Mouse (Mus musculus) ES-E14 (cell line): Measurements from ENCODE around the gene Tacc3. TPM values are rescaled to one million over a fixed set of nuclear protein-coding genes. Genes with fewer than 3 reads are reported as not detected.

Source experiments
- DNase-seq: peaks from one replicate; pipeline ENCODE4 v3.0.0-alpha.2; 2013; ENCODE audit warnings: low read depth, low spot score
- H3K27ac ChIP-seq: 2 replicates; pipeline ENCODE4 v1.5.1; 2012; ENCODE audit warnings: low read depth, mild to moderate bottlenecking, low read length, moderate library complexity, mixed read lengths; ENCODE audit not compliant: poor library complexity, insufficient read depth, severe bottlenecking
- H3K36me3 ChIP-seq: 2 replicates; pipeline ENCODE4 v1.6.1; 2012; ENCODE audit warnings: mild to moderate bottlenecking, low read length, moderate library complexity, mixed read lengths; ENCODE audit not compliant: control insufficient read depth, poor library complexity, insufficient read depth, severe bottlenecking
- H3K4me1 ChIP-seq, 2 experiments: fragments of 150-350 bp in 1 of 2; sonication (generic) in 1 of 2; 2 replicates each; pipeline ENCODE4 v1.6.1; 2012; ENCODE audit warnings: low read length in 2 of 2, mild to moderate bottlenecking in 1 of 2, mixed read lengths in 1 of 2; ENCODE audit not compliant: control insufficient read depth in 2 of 2, insufficient read depth in 2 of 2, poor library complexity in 1 of 2
- H3K4me3 ChIP-seq, 2 experiments: fragments of 150-350 bp in 1 of 2; sonication (generic) in 1 of 2; 2 replicates each; pipeline ENCODE4 v1.5.1; 2012; ENCODE audit warnings: low read length in 2 of 2, low read depth in 1 of 2, mild to moderate bottlenecking in 1 of 2, mixed read lengths in 1 of 2; ENCODE audit not compliant: insufficient read depth in 1 of 2, poor library complexity in 1 of 2, severe bottlenecking in 1 of 2
- H3K9ac ChIP-seq: 2 replicates; pipeline ENCODE4 v1.6.1; 2012; ENCODE audit warnings: low read depth, mild to moderate bottlenecking, low read length, mixed read lengths; ENCODE audit not compliant: poor library complexity, insufficient read depth, severe bottlenecking
- H3K9me3 ChIP-seq: fragments of 150-350 bp; sonication (generic); 2 replicates; pipeline ENCODE4 v1.6.1; 2012; ENCODE audit warnings: low read depth, mild to moderate bottlenecking, low read length; ENCODE audit not compliant: control insufficient read depth, insufficient read depth
- CHD2 ChIP-seq: IDR thresholded peaks from 2 replicates; pipeline ENCODE4 v1.6.1; 2014; ENCODE audit warnings: mild to moderate bottlenecking, low read depth, low read length, inconsistent platforms
- HCFC1 ChIP-seq: IDR thresholded peaks from 2 replicates; pipeline ENCODE4 v1.6.1; 2012; ENCODE audit warnings: low read length, inconsistent platforms, borderline replicate concordance; ENCODE audit not compliant: insufficient read depth
- MAFK ChIP-seq: IDR thresholded peaks from 2 replicates; pipeline ENCODE4 v1.6.1; 2014; ENCODE audit warnings: mild to moderate bottlenecking, low read depth, low read length, inconsistent platforms; ENCODE audit not compliant: insufficient read depth
- ZC3H11A ChIP-seq: IDR thresholded peaks from 2 replicates; pipeline ENCODE4 v1.6.1; 2012; ENCODE audit warnings: low read depth, mild to moderate bottlenecking, inconsistent platforms, low read length, borderline replicate concordance
- ZNF384 ChIP-seq: IDR thresholded peaks from 2 replicates; pipeline ENCODE4 v1.6.1; 2012; ENCODE audit warnings: low read depth, low read length, inconsistent platforms
- in situ Hi-C, 2 experiments: fragments of 600-800 bp; cut with MboI; formaldehyde crosslinking; loops; one replicate each; pipeline ENCODE4 v1.15.1; 2025; ENCODE audit warnings: low sequenced_read_pairs in 2 of 2, inconsistent platforms in 1 of 2; ENCODE audit not compliant: unreplicated experiment in 2 of 2
- total RNA-seq: library from RNA; depleted of rRNA; stranded (reverse); fragments of 300-350 nt; gene quantifications from 2 replicates; pipeline ENCODE4 v1.2.3, GENCODE M21; 2012

The Tacc3 gene
- total RNA-seq, 1 experiment: 132 TPM

GRCm38 (mm10) chr5:33709037-33709436, 51.1 kb downstream of the Tacc3 start:
- no peak for DNase-seq
- H3K27ac ChIP-seq: no peak overlapping the region

GRCm38 (mm10) chr5:33712550-33712949, 54.6 kb downstream of the Tacc3 start:
- H3K36me3 ChIP-seq: no peaks in the 10 kb centered on the region
- no peak for DNase-seq
- H3K9me3 ChIP-seq: no peaks in the 10 kb centered on the region
- H3K9ac ChIP-seq: no peak overlapping the region
- in situ Hi-C loops: loop anchor here in 1 of 2 experiments (25.0 kb wide), 1 partner anchor 1675 kb away; the partner anchor contains the start of gene Hmx1
- TF ChIP-seq ZNF384 (no peak), HCFC1 (no peak), MAFK (no peak), CHD2 (no peak), ZC3H11A (no peak)
- no peaks in the 10 kb centered on the region for H3K4me1 ChIP-seq
- no peak overlapping the region for H3K27ac ChIP-seq
- H3K4me3 ChIP-seq: no peak overlapping the region

More at GRCm38 (mm10) chr5:33709037-33709436, 51.1 kb downstream of the Tacc3 start:
- H3K4me1 ChIP-seq: peaks cover 0 to 12% of the 10 kb centered on the region in 2 experiments; a peak in 2 of 4 replicates
- no peaks in the 10 kb centered on the region for H3K9me3 ChIP-seq
- no peaks in the 10 kb centered on the region for H3K36me3 ChIP-seq
- no peak overlapping the region for H3K9ac ChIP-seq
- H3K4me3 ChIP-seq: no peak overlapping the region
- in situ Hi-C loops: loop anchor here in 1 of 2 experiments (25.0 kb wide), 1 partner anchor 1678 kb away; the partner anchor contains the start of gene Hmx1
- TF ChIP-seq ZC3H11A (no peak), MAFK (no peak), ZNF384 (no peak), CHD2 (no peak), HCFC1 (no peak)

GRCm38 (mm10) chr5:33715182-33715581, 57.3 kb downstream of the Tacc3 start:
- Histone ChIP-seq H3K9ac (no peak overlapping the region), H3K4me3 (no peak overlapping the region), H3K4me1 (no peaks in the 10 kb centered on the region), H3K9me3 (no peaks in the 10 kb centered on the region), H3K36me3 (no peaks in the 10 kb centered on the region), H3K27ac (no peak overlapping the region)
- DNase-seq: no peak
- in situ Hi-C loops: loop anchor here in 1 of 2 experiments (25.0 kb wide), 1 partner anchor 1672 kb away; the partner anchor contains the start of gene Hmx1
- TF ChIP-seq MAFK (no peak), CHD2 (no peak), ZNF384 (no peak), HCFC1 (no peak), ZC3H11A (no peak)

GRCm38 (mm10) chr5:33716467-33716866, 58.5 kb downstream of the Tacc3 start:
- DNase-seq: no peak

GRCm38 (mm10) chr5:33718460-33718859, 60.5 kb downstream of the Tacc3 start:
- no peak for DNase-seq
- Histone ChIP-seq H3K4me3 (no peak overlapping the region), H3K9me3 (no peaks in the 10 kb centered on the region), H3K36me3 (no peaks in the 10 kb centered on the region), H3K9ac (no peak overlapping the region), H3K4me1 (peaks cover 0 to 3% of the 10 kb centered on the region in 2 experiments; a peak in 1 of 4 replicates), H3K27ac (no peak overlapping the region)
- in situ Hi-C loops: loop anchor here in 1 of 2 experiments (25.0 kb wide), 1 partner anchor 1669 kb away; the partner anchor contains the start of gene Hmx1
- TF ChIP-seq CHD2 (no peak), ZNF384 (no peak), HCFC1 (no peak), ZC3H11A (no peak), MAFK (no peak)

More at GRCm38 (mm10) chr5:33716467-33716866, 58.5 kb downstream of the Tacc3 start:
- no peak overlapping the region for H3K9ac ChIP-seq
- no peak overlapping the region for H3K4me3 ChIP-seq
- in situ Hi-C loops: loop anchor here in 1 of 2 experiments (25.0 kb wide), 1 partner anchor 1671 kb away; the partner anchor contains the start of gene Hmx1
- no peaks in the 10 kb centered on the region for H3K9me3 ChIP-seq
- no peaks in the 10 kb centered on the region for H3K36me3 ChIP-seq
- H3K27ac ChIP-seq: no peak overlapping the region
- TF ChIP-seq ZNF384 (no peak), ZC3H11A (no peak), CHD2 (no peak), HCFC1 (no peak), MAFK (no peak)
- peaks cover 0 to 2% of the 10 kb centered on the region in 2 experiments; a peak in 1 of 4 replicates for H3K4me1 ChIP-seq
